Mouse (Mus musculus) left cerebral cortex, adult 9 months (tissue): ENCODE results near the gene Dync1li1.
A peak's percentile ranks its signal among the peaks of the same experiment; 100 is the strongest.
"Not testable (repeated sequence)": the region's sequence is repeated elsewhere in the genome, so short reads cannot be mapped to it uniquely, and the experiment has no call there.

Experiments
- DNase-seq, 2 experiments: peaks; one replicate each; pipeline ENCODE4 v3.0.0; 2022; ENCODE audit warnings: low spot score in 2 of 2

Dync1li1 gene

DNA sequence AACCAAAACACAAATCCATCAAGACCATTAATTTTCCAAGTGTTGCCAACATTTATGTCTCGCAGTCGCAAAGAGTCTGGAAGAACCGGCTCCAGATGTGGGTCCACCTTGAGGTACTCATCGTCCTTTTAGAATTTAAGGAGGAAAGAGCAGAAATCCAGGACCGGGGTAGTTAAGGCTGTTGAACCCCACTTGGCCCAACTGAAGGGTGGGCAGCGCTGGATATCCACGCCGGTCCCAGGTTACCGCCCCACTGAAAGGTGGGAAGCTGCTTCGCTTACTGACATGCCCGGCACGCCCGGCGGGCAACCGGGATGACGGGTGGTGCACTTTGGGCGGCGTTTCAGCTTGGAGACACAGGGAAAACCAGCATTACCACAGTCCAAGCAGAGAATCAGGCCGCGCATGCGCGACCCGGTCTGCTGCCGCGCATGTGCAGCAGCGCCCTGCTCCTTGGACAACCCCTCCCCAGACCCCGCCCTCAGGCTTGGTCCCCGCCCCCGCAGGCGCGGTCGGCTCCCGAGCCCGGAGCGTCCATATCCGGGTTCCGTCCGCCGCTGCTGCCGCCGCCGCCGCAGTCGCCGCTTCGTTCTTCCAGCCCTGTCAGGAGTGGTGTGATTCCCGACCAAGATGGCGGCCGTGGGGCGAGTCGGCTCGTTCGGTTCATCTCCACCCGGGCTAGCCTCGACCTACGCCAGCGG is at the start of gene Dync1li1:
Gene Dync1li1, plus strand, starts transcription at position 539 of the 701 bp plus-strand sequence.
- DNase-seq: peak; percentile 92 to 97

DNA sequence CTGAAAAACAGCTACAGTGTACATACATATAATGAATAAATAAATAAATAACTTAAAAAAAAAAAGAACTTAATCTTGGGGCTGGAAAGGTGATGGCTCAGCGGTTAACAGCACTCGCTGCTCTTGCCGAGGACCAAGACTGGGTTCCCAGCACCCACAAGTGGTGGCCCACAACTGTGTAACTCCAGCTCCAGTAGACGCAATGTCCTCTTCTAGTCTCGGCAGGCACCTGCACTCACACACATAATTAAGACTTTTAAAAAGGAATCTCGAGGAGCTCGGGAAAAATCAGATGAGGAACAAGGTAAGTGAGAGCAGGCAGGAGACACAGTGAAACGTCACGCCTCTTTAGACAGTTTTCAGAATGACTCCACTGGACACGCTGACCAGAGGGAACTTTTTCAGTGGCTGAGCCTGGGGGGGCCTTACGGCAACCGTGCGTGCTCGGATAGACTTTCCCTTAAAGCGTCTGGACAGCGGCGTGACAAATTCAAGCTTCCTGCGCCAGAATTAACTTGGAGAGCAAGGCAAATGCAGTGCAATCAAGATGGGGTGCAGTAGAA is 49.3 kb upstream of the Dync1li1 start:
- no peak for DNase-seq

- peak; percentile 90 to 95 for DNase-seq
Observed at GRCm38 (mm10) chr9:114639839-114640646, 48.5 kb upstream of the Dync1li1 start, which contains the start of gene Cnot10. Gene Cnot10, minus strand, starts transcription at chr9:114640184.

DNA sequence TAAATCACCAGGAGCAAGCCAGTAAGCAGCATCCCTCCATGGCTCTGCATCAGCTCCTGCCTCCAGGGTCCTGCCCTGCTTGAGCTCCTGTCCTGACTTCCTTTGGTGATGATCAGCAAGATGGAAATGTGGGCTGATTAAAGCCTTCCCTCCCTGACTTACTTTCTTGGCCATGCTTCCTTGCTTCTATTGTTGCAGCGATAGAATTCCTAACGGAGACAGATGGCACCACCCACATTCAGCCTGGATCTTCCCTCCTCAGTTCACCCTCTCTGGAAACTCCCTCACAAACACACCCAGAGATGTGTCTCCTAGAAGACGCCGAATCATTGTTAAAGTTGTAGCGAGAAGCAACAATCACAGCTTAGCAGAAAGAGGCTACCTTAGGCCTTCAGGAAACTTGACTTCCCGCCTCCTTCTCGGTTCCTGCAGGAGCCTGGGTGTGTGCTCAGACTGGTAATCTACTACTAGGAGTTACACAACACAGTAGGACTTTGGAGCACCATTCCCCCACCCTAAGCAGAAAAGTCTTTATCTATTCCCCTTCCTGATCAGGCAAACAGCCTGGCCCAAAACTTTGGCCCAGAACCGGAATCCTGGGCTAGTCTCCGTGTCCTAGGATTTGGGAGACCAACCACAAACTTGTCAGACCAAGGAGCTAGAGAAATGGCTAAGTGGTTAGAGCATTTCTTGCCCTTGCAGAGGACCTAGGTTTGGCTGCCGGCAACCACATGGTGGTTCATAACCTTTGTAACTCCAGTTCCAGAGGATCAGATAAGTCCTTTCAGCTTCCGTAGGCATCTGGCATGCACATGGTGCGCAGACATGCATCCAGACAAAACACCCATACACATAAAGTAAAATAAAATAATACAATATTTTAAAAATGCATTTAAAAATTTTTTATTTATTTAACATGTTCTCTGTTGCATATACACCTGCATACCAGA is 41.8 kb upstream of the Dync1li1 start:
- DNase-seq: peak; percentile 45 to 89

DNA sequence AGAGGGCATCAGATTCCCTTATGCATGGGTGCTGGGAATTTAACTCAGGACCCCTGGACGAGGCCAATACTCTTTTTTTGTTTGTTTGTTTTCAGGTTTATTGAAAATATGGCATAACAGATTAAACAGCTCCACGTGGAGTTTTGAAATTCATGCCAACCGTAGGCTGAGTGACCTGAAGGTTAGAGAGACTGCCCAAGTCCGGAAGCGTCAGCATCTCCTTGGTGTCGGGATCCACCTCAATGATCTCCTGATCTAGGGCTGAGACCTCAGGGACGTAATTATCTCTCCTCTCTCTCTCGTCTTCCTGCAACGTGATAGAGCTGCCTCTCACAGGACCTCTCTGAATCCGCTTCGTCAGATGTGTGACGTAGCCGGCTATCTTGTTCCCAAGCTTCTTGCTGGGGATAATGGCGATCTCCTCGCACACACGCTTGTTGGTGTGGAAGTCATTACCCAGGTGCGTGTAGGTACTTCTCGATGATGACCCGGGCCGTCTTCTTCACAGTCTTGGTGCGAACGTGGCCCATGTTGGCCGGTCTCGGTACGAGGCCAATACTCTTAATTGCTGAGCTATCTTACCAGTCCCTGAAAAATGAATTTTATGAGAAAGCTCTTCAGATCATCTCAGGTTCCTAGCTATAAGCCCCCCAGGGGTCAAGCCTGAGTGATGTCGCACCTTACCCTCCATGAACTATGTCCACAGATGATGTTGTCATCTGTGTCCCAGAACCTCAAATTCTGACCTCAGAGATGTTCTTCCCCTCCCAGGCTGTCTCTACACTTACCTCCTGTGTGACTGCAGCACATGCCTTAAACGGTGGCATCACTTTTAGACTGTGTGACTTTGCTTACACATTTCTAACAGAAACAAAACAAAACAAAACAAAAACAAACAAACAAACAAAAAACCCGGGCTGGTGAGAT is 40.8 kb upstream of the Dync1li1 start:
- DNase-seq: no peak

GRCm38 (mm10) chr9:114648472-114648871 is 40.1 kb upstream of the Dync1li1 start:
- DNase-seq: not testable (repeated sequence)

GRCm38 (mm10) chr9:114649371-114649770 is 39.2 kb upstream of the Dync1li1 start:
- DNase-seq: no peak

GRCm38 (mm10) chr9:114650938-114651634 is 37.5 kb upstream of the Dync1li1 start:
- DNase-seq: no peak

DNA sequence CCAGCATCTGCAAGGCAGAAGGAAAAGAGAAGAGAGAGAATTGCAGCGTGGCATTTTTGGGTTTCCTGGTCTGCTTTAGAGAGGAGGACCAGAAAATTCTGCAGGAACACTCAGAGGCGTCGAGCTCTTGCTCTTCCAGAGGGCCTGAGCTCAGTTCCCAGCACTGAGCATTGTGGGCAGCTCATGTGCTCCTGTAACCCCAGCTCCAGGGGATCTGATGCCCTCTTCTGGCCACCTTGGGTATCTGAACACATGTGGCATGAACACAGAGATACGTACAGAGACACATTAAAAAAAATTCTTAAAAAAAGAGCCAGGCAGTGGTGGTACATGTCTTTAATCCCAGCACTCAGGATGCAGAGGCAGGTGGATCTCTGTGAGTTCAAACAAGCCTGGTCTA is 33.2 kb upstream of the Dync1li1 start:
- no peak for DNase-seq

- no peak for DNase-seq
Observed at GRCm38 (mm10) chr9:114656701-114657100, 31.9 kb upstream of the Dync1li1 start.

DNA sequence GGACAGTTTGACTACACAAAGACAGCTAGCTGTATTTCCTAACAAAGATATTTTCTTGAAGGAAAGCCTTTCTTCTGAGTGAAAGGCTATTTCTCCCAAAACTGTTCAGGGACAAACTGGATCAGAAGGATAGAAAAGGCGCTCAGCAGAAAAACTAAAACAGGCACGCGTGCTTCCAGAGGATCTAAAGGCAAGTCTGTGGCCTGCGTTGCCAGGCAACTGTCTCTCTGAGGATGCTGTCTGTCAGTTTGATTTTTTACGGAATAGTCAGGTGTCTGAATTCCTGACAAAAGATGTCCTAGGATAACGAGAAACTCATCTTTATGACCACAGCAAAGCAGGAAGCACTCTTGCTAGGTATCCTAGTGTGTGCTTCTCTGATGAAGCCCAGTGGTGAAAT is 28.1 kb upstream of the Dync1li1 start:
- DNase-seq: no peak

- no peak for DNase-seq
Observed at GRCm38 (mm10) chr9:114660983-114661382, 27.6 kb upstream of the Dync1li1 start.

DNA sequence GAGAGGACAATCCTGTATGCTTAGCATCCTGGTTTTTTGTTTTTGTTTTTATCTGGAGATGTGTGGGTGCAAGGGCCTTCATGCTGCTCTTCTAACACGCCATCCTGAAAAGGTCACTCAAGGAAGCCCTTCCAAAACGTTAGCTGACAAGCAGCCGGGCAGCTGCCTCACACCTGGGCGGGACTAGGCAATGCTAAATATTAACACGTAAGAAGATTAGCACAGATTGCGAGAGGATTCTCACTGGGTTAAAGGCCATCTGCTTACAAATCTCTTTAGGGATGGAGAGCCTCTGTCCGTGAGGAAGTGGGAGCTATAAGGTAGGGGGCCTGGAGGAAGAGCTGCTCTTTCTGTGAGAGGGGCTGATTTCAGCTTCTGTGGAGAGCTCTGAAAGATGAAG is 26.6 kb upstream of the Dync1li1 start:
- no peak for DNase-seq

DNA sequence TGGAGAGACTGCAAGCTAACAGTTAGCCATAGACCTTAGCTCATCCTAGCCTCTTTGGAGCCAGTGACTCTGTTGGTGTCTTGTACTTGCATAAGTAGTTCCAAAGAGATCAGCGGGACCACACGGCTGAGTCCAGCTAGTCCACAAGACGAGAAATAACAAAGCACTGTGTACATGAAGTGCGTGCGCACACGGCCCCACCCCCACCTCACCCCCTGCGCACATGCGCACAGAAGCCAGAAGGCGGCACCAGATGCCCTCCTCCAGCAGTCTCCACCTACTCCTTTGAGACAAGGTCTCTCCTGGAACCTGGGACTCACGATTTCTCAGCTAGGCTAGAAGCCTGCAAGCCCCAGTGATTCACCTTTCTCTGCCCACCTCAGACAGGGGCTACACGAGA is 24.8 kb upstream of the Dync1li1 start:
- DNase-seq: no peak

DNA sequence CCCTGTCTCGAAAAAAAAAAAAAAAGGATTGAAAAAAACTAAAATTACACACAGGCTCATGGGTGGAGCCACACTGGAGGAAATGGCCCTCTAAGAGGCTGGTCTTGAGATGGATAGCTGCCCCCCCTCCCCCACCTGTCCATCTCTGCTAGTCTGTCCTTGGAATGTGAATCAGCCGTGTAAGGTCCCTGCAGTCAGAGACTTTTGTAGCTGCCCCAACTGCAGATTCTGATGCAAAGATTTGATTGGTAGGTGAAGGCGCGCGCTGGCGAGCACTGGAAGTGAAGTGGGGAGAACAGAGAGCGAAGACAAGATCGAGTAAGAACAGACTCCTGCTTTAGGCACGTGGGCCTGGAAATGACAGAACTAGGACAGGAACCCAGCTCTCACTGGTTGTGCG is 21.7 kb upstream of the Dync1li1 start:
- DNase-seq: no peak

DNA sequence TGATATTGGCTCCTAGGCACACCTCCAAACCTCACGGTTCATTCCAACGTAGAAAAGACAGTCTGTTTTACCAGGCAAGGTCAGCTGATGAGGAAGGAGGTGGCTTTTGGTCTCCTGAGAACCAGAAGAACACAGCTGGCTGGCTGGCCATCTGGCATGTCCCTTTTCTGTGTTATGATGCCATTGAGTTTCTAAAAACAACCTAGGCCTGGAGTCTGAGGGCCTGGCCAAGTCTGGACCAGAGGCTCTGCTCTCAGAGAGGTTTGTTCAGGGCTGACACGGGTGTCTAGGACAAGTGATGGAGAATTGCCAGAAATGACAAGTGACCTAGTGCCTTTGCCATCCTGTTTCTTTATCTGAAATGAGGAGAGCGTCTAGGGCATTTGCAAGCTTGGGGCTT is 20.5 kb upstream of the Dync1li1 start:
- no peak for DNase-seq

DNA sequence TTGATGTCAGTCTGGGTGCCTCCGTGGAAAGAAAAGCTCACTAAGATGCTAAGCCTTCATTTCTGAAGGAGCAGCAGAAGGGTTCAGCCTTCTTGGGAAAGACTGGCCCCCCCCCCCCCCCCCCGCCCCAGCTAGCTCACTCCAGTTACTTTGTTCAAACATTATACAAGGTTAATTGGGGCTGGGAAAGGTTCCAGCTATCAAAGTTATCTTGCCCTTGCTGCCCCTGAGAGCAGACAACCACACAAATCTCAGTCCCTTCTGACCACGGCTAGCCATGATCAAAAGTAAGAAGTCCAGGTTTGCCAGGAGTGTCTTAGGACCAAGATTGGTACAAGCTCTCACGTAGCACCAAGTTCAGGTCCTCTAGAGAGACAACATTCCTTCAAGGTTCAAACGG is 19.6 kb upstream of the Dync1li1 start:
- DNase-seq: no peak

DNA sequence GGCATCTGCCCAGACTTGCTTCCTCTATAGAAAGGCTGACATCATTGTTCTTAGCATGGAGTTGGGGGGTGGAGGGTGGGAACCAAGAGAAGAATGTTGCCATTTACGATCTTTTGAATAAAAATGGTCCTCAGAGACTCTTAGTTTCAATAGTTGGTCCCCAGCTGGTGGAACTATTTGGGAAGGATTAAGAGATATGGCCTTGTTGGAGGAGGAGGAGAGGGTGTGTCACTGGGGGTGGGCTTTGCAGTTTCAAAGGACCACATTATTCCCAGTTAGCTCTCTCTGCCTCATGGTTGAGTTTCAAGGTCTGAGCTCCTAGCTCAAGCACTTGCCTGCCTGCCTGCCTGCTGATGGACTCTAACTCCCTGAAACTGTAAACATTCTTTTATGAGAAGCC is 16.6 kb upstream of the Dync1li1 start:
- no peak for DNase-seq

- no peak for DNase-seq
Observed at GRCm38 (mm10) chr9:114672703-114673561, 15.7 kb upstream of the Dync1li1 start.
